Mouse (Mus musculus) limb, embryonic 10.5 days (tissue): Measurements from ENCODE around the gene Pard3. TPM values are rescaled to one million over a fixed set of nuclear protein-coding genes. Genes with fewer than 3 reads are reported as not detected.

ENCODE experiments used
- DNase-seq: peaks from one replicate; pipeline ENCODE4 v3.0.0-alpha.2; 2017; ENCODE audit warnings: low spot score
- H3K27ac ChIP-seq: fragments of 300-500 bp; sonication (generic); 2 replicates; pipeline ENCODE4 v1.5.1; 2016; ENCODE audit warnings: mild to moderate bottlenecking
- H3K27me3 ChIP-seq: fragments of 300-500 bp; sonication (generic); 2 replicates; pipeline ENCODE4 v1.6.1; 2016; ENCODE audit warnings: low read depth, mild to moderate bottlenecking; ENCODE audit not compliant: poor library complexity, severe bottlenecking
- H3K36me3 ChIP-seq: fragments of 300-500 bp; sonication (generic); 2 replicates; pipeline ENCODE4 v1.6.1; 2016; ENCODE audit warnings: mild to moderate bottlenecking, moderate library complexity
- H3K4me1 ChIP-seq: fragments of 300-500 bp; sonication (generic); 2 replicates; pipeline ENCODE4 v1.6.1; 2016
- H3K4me3 ChIP-seq: fragments of 300-500 bp; sonication (generic); 2 replicates; pipeline ENCODE4 v1.5.1; 2016; ENCODE audit warnings: mild to moderate bottlenecking, moderate library complexity
- H3K9me3 ChIP-seq: fragments of 300-500 bp; sonication (generic); replicated peaks from 2 replicates; pipeline ENCODE4 v1.6.1; 2016; ENCODE audit warnings: mild to moderate bottlenecking
- WGBS: fragments of 180-500 bp; shearing (Covaris S2); methylation state at CpG from one replicate; pipeline ENCODE4 v1.1.7; 2016; 5-methylcytosine and 5-hydroxymethylcytosine counted together
- polyA plus RNA-seq: library from polyadenylated mRNA; unstranded; fragments of >200 nt; fragmentation: Nextera tagmentation; extraction: Ambion mirVana; gene quantifications from 2 replicates; pipeline ENCODE4 v1.2.1, GENCODE M21; 2016

Pard3 gene
- polyA plus RNA-seq, 1 experiment from 2014 or later = 34.8 TPM

DNA sequence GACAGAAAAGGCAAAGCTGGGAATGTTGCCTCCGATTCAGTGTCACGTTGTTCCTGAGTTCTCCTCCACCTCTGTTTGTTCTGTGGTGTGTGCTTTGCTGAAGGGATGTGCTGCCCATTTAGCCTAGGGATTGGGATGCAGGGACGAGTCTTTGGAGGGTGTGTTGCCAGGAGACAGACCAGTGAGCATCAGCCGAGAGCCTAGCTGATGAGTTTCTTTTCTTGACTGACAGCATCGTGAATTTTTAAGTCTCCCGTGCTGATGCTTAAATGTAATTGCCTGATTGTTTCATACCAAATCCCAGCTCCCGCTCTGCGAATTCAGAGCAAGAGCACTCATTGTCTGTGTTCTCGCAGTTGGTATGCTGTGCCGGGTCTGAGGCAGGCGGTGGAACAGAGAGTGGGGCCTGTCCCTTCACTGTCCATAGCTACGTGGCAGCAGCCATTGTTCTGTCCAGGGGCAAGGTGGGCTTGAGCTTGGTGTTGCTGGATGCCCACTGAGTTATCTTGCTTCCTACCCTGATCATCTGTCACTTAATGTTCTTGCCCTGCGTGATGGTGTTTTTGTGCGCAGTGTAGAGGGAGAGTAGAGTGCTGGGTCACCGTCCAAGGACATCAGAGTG is 131.2 kb downstream of the Pard3 start:
- no peak overlapping the region for H3K4me3 ChIP-seq
- peaks cover 68% of the 10 kb centered on the region for H3K4me1 ChIP-seq
- H3K27me3 ChIP-seq = no peaks in the 10 kb centered on the region
- H3K27ac ChIP-seq = 0 out of 2 replicates have a peak overlapping the region, but pooled peaks have one; percentile 22
- DNase-seq = no peak
- no peaks in the 10 kb centered on the region for H3K9me3 ChIP-seq
- WGBS = 92% methylated on average over 15 of the region's 15 CpGs
- no peaks in the 10 kb centered on the region for H3K36me3 ChIP-seq

GRCm38 (mm10) chr8:127196505-127197265 is 133.0 kb downstream of the Pard3 start:
- Histone ChIP-seq H3K36me3 (no peaks in the 10 kb centered on the region), H3K9me3 (no peaks in the 10 kb centered on the region), H3K27ac (peak overlapping the region; percentile 68; the same call in 1 of the 2 replicates), H3K4me3 (no peak overlapping the region; the same call in 1 of the 2 replicates), H3K4me1 (peaks cover 59% of the 10 kb centered on the region), H3K27me3 (no peaks in the 10 kb centered on the region)
- peak; percentile 75 for DNase-seq
- 41% methylated on average over 13 of the region's 13 CpGs for WGBS

- Histone ChIP-seq H3K9me3 (no peaks in the 10 kb centered on the region), H3K4me1 (peaks cover 42% of the 10 kb centered on the region), H3K27ac (no peak overlapping the region), H3K4me3 (no peak overlapping the region), H3K36me3 (no peaks in the 10 kb centered on the region), H3K27me3 (no peaks in the 10 kb centered on the region)
- WGBS = 26% methylated on average over 4 of the region's 4 CpGs
- no peak for DNase-seq
These were observed 143.8 kb downstream of the Pard3 start for GRCm38 (mm10) chr8:127207455-127207854.

- no peaks in the 10 kb centered on the region for H3K27me3 ChIP-seq
- WGBS = 89% methylated on average over 4 of the region's 4 CpGs
- H3K9me3 ChIP-seq = no peaks in the 10 kb centered on the region
- peaks cover 43% of the 10 kb centered on the region for H3K4me1 ChIP-seq
- H3K4me3 ChIP-seq = no peak overlapping the region
- no peak overlapping the region for H3K27ac ChIP-seq
- DNase-seq = no peak
- no peaks in the 10 kb centered on the region for H3K36me3 ChIP-seq
These were observed 146.9 kb downstream of the Pard3 start for GRCm38 (mm10) chr8:127210621-127211020.

GRCm38 (mm10) chr8:127214338-127214737 is 150.6 kb downstream of the Pard3 start:
- DNase-seq = no peak
- H3K27ac ChIP-seq = peak overlapping the region; percentile 72
- 93% methylated on average over 8 of the region's 8 CpGs for WGBS
- no peak overlapping the region for H3K4me3 ChIP-seq
- no peaks in the 10 kb centered on the region for H3K9me3 ChIP-seq
- peaks cover 33% of the 10 kb centered on the region for H3K4me1 ChIP-seq
- no peaks in the 10 kb centered on the region for H3K27me3 ChIP-seq
- H3K36me3 ChIP-seq = no peaks in the 10 kb centered on the region

DNA sequence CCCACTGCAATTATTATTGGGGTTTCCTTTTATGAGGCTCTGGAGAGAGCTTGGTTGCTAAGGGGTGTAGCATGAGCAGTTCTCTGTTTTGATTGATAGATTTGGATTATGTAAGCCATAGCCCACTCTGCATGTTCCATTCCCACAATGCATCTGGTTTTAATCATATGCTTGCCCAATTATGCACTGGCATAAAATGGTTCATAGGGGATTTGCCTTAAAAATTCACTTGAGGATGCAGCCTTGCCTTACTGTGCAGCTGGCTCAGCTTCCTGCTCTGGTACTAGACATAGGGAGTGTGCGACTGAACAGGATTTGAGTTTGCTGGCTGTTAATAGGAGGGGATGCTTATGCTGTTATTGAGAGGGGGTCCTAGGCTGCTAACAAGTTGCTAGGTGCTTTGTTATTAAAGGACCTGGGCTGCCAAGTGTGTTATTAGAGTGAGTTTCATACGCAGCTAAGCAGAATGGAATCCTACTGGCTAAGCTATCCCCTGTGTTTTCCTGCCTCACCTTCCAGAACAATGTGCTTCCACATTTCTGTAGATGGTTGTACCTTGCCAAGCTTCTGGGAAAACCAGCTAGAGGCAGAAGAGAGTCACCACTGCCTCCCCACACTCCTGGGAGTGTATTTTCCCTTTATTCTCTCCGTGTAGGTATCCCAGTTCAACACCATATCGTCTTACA is 151.2 kb downstream of the Pard3 start:
- H3K27ac ChIP-seq = peak overlapping the region; percentile 40

DNA sequence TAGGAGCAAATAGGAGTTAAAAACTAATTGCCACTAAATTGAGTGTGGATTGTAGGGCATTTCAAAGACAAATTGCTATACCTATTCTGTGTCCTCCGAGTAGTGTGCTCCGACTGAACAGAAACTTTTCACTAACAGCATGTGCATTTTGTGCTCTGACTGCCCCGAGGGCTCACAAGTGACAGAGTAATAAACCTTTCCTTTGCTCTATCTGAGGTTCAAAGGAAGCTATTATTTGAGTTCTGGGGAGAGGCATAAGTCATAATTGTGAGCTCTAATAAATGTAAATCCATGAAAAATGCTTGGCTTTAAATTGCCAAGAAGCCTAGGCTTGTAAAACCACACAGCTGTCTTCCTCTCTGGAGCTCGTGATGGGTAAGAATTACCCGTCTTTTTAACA is 156.5 kb downstream of the Pard3 start:
- Histone ChIP-seq H3K36me3 (no peaks in the 10 kb centered on the region), H3K27me3 (no peaks in the 10 kb centered on the region), H3K27ac (no peak overlapping the region), H3K4me1 (peaks cover 49% of the 10 kb centered on the region), H3K4me3 (no peak overlapping the region), H3K9me3 (no peaks in the 10 kb centered on the region)
- no peak for DNase-seq
- WGBS = 30% methylated on average over 5 of the region's 5 CpGs

More for the DNA sequence above, 151.2 kb downstream of the Pard3 start:
- Histone ChIP-seq H3K4me1 (peaks cover 38% of the 10 kb centered on the region), H3K4me3 (no peak overlapping the region), H3K36me3 (no peaks in the 10 kb centered on the region), H3K27me3 (no peaks in the 10 kb centered on the region), H3K9me3 (no peaks in the 10 kb centered on the region)
- DNase-seq = no peak
- 84% methylated on average over 4 of the region's 4 CpGs for WGBS

- Histone ChIP-seq H3K9me3 (no peaks in the 10 kb centered on the region), H3K27ac (no peak overlapping the region), H3K36me3 (no peaks in the 10 kb centered on the region), H3K27me3 (no peaks in the 10 kb centered on the region), H3K4me3 (no peak overlapping the region), H3K4me1 (peaks cover 45% of the 10 kb centered on the region)
- WGBS = 75% methylated on average over 7 of the region's 7 CpGs
- no peak for DNase-seq
These were observed 156.9 kb downstream of the Pard3 start for GRCm38 (mm10) chr8:127220615-127221014.

DNA sequence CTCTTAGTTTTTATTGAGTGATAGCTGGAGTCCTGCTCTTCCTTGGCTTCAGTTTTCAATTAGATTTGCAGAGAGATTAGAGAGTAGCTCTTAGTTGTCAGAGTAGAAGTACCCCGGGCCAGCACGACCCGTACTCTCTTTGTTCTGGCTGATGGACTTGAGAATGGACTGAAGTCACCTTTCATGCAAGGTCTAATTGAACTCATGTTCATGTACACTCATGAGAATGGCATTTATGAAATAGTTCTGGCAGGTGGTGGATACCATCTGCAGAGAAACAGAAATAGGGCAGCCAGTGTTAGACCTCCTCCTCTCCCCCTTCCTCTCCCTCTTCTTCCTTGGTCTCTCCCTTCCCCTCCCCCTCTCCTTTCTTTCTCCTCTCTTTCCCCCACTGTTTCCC is 158.7 kb downstream of the Pard3 start:
- H3K4me3 ChIP-seq = no peak overlapping the region
- H3K9me3 ChIP-seq = no peaks in the 10 kb centered on the region
- H3K4me1 ChIP-seq = peaks cover 44% of the 10 kb centered on the region
- no peaks in the 10 kb centered on the region for H3K27me3 ChIP-seq
- no peak overlapping the region for H3K27ac ChIP-seq
- DNase-seq = no peak
- H3K36me3 ChIP-seq = no peaks in the 10 kb centered on the region
- WGBS = 72% methylated on average over 3 of the region's 3 CpGs

DNA sequence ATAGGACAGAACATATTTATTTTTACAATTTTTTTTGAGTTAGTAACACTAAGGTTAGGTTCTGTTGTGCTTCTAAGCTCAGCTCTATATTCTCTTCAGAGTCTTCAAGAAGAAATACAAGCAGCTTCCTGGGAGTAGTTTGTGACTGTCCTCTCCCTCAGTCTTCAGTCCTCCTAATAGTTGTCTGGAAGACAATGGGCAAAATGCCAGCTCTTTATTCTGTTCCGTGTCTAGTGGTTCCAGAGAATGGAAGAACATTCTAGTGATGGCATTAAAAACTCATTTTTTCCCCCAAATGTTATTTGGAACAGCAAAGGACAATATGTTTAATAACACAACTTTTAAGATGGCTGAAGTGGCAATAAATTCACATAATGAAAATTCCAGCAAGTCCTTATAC is 163.3 kb downstream of the Pard3 start:
- no peak for DNase-seq
- Histone ChIP-seq H3K36me3 (no peaks in the 10 kb centered on the region), H3K4me1 (peaks cover 36% of the 10 kb centered on the region), H3K9me3 (no peaks in the 10 kb centered on the region), H3K27ac (no peak overlapping the region), H3K4me3 (no peak overlapping the region), H3K27me3 (no peaks in the 10 kb centered on the region)
- WGBS = 98% methylated on average over 1 of the region's 1 CpGs

DNA sequence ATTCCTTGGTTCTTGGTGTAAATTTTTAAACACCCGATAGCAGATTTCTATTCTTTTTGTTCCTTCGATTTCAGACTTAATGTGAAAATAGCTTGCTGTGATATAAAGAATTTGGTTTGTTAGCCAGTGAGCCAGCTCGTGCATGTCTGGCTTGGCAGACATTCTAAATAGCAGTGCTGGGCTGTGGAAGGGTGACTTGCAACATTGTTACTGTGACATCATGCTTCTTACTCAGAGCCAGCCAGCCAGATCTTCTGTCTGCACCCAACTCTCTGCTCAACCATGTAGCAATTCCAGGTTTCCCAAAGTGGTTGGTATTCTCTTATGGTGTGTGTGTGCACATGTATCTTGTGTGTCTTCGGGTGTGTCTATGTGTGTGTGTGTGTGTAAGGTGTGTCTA is 163.7 kb downstream of the Pard3 start:
- Histone ChIP-seq H3K4me3 (no peak overlapping the region), H3K36me3 (no peaks in the 10 kb centered on the region), H3K27ac (no peak overlapping the region), H3K9me3 (no peaks in the 10 kb centered on the region), H3K27me3 (no peaks in the 10 kb centered on the region), H3K4me1 (peaks cover 32% of the 10 kb centered on the region)
- WGBS = 95% methylated on average over 4 of the region's 4 CpGs
- DNase-seq = no peak

DNA sequence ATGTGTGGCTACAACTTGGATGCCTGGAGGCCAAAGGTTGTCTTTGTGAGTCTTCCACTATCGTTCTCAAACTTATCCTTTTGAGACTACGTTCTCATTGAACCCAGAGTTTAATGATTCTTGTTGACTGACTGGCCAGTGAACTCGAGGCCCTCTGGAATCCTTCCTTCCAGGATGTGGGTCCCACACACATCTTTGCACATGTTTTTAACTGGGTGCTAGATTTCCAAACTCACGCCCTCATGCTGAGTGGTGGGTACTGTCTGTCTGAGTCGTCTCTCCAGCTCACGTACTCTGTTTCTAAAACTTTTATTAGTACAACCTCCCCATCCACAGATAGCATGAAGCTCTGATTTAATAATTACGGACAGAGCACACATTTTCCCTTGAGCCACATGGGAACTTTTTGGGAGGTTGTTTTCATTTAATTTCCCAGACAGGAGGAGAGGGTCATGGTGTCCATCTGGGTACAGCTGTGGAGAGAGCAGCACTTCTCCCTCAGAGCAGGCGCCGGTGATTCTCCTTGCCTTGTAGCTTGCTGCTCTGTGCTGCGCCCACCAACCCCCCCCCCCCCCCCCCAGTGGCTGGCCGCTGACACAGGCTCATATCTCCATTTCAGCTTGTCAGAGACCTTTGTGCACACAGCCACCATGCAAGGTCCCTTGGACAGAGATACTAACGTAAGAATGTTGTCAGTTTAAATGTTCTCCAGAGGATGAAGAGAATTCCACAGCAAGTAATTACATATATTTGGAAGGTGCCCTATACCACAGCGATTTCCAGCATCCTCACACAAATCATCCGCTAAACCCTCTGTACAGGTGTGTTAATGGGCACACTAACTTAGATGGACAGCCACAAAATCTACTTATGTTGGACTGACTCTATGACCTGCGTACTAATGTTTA is 165.9 kb downstream of the Pard3 start:
- no peak for DNase-seq
- H3K9me3 ChIP-seq = no peaks in the 10 kb centered on the region
- no peaks in the 10 kb centered on the region for H3K27me3 ChIP-seq
- peaks cover 31% of the 10 kb centered on the region for H3K4me1 ChIP-seq
- no peak overlapping the region for H3K27ac ChIP-seq
- WGBS = 82% methylated on average over 15 of the region's 15 CpGs
- no peaks in the 10 kb centered on the region for H3K36me3 ChIP-seq
- H3K4me3 ChIP-seq = no peak overlapping the region
